Mouse (Mus musculus) stomach, embryonic 15.5 days (tissue): ENCODE data around the gene Fbf1. TPM values are rescaled to one million over a fixed set of nuclear protein-coding genes. Genes with fewer than 3 reads are reported as not detected.

Experiments
- ATAC-seq: fragments of 200-750 bp; cut with Nextera tagmentation; 2 replicates; pipeline ENCODE4 v1.8.0; 2017; ENCODE audit warnings: low read depth, moderate number of reproducible peaks, moderate TSS enrichment; ENCODE audit not compliant: insufficient read depth, low FRiP score
- H3K27ac ChIP-seq: fragments of 300-500 bp; sonication (generic); 2 replicates; pipeline ENCODE4 v1.5.1; 2015; ENCODE audit warnings: mild to moderate bottlenecking, inconsistent platforms
- H3K27me3 ChIP-seq: fragments of 300-500 bp; sonication (generic); replicated peaks from 2 replicates; pipeline ENCODE4 v1.6.1; 2015; ENCODE audit warnings: inconsistent platforms
- H3K36me3 ChIP-seq: fragments of 300-500 bp; sonication (generic); 2 replicates; pipeline ENCODE4 v1.6.1; 2015; ENCODE audit warnings: inconsistent platforms
- H3K4me1 ChIP-seq: fragments of 300-500 bp; sonication (generic); 2 replicates; pipeline ENCODE4 v1.6.1; 2015; ENCODE audit warnings: inconsistent platforms
- H3K4me2 ChIP-seq: fragments of 300-500 bp; sonication (generic); 2 replicates; pipeline ENCODE4 v1.6.1; 2015; ENCODE audit warnings: mild to moderate bottlenecking, inconsistent platforms
- H3K4me3 ChIP-seq: fragments of 300-500 bp; sonication (generic); replicated peaks from 2 replicates; pipeline ENCODE4 v1.5.1; 2015; ENCODE audit warnings: inconsistent platforms
- H3K9ac ChIP-seq: fragments of 300-500 bp; sonication (generic); 2 replicates; pipeline ENCODE4 v1.6.1; 2015; ENCODE audit warnings: inconsistent platforms
- H3K9me3 ChIP-seq: fragments of 300-500 bp; sonication (generic); 2 replicates; pipeline ENCODE4 v1.6.1; 2016; ENCODE audit warnings: inconsistent platforms
- WGBS: fragments of 180-500 bp; shearing (Covaris S2); methylation state at CpG from one replicate; pipeline ENCODE4 v1.1.7; 2015; 5-methylcytosine and 5-hydroxymethylcytosine counted together
- polyA plus RNA-seq: library from polyadenylated mRNA; unstranded; fragments of >200 nt; fragmentation: Nextera tagmentation; extraction: Ambion mirVana; gene quantifications from 2 replicates; pipeline ENCODE4 v1.2.1, GENCODE M21; 2015

Gene Fbf1
- polyA plus RNA-seq, 1 experiment from 2014 or later, result 26.8 TPM

DNA sequence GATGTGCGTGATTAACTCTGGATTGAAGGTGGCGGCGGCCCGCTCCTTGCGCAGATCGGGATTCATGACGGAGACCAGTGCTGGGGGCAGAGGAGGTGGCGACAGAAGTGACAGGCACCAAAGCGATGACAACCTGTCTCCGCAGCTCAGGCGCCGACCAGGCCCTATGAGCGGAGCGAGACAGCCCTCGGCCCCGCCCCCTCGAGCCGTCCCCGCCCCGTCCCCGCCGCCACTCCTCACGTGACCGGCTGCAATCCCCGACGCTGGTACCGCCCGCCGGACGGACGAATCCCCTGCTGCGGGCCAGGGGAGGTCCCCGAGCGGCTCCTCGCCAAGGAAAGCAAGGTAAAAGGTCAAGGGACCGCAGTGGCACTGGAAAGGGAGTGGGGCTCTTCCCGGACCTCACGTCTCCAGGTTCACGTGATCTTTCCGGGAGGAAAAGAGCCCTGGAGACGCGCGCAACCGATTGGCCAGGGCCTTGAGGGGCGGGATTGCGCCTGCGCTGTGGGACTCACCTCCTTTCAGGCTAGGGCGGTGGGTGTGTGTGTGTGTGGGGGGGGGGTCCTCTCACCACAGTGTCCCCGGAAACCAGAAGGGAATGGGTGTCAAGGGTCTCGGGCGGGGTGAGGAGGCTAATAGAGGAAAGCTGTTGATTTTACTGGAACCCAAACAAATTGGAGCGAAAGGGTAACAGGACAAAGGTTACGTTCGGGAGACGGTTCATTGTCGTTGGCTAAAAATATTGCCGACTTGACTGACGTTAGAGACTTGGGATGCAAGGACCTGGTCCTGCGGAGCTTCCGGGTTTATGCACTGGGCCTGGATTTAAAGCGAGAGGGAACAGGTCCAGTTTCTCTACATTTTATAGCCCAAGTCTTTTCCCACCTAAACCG lies 30.9 kb upstream of the Fbf1 start, which contains the start of the genes Ten1 and Acox1:
Gene Ten1, plus strand, starts transcription at position 217 of the 893 bp plus-strand sequence.
Gene Acox1, minus strand, starts transcription at position 407 of the 893 bp plus-strand sequence.
- under 1% methylated on average over 62 of the region's 62 CpGs for WGBS
- H3K4me3 ChIP-seq, result peak within 1 kb of the TSS; percentile 65
- peaks cover 3% of the 10 kb centered on the region; the same call in 1 of the 2 replicates for H3K4me1 ChIP-seq
- H3K4me2 ChIP-seq, result peak within 1 kb of the TSS; percentile 67
- no peaks in the 10 kb centered on the region for H3K27me3 ChIP-seq
- peak within 1 kb of the TSS; percentile 73 for H3K9ac ChIP-seq
- H3K36me3 ChIP-seq, result peaks cover 6% of the 10 kb centered on the region; the same call in 1 of the 2 replicates
- H3K27ac ChIP-seq, result peak within 1 kb of the TSS; percentile 94
- H3K9me3 ChIP-seq, result no peaks in the 10 kb centered on the region
- ATAC-seq, result peak; percentile 97

DNA sequence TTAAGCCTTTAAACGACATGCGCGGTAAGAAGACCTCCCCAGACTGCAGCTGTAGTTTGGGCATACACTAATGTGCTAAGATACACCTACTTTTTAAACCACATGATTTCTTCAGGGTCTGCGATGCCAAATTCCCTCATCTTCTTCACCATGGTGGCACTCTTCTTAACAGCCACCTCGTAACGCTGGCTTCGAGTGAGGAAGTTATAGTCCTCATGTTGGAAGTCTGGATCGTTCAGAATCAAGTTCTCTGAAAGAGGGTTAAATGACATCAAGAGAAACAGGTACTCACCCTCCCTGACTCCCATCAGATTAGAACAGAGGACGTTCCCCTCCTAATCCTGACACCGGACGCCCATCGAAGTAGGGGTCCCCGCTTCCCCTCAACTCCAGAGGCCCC lies 30.2 kb upstream of the Fbf1 start:
- 20% methylated on average over 13 of the region's 13 CpGs for WGBS
- H3K9me3 ChIP-seq, result no peaks in the 10 kb centered on the region
- H3K36me3 ChIP-seq, result peaks cover 6% of the 10 kb centered on the region; the same call in 1 of the 2 replicates
- H3K27ac ChIP-seq, result peak overlapping the region; percentile 94
- peak overlapping the region; percentile 73 for H3K9ac ChIP-seq
- H3K27me3 ChIP-seq, result no peaks in the 10 kb centered on the region
- peaks cover 3% of the 10 kb centered on the region; the same call in 1 of the 2 replicates for H3K4me1 ChIP-seq
- no peak for ATAC-seq
- H3K4me2 ChIP-seq, result peak overlapping the region; percentile 67
- peak overlapping the region; percentile 65 for H3K4me3 ChIP-seq

DNA sequence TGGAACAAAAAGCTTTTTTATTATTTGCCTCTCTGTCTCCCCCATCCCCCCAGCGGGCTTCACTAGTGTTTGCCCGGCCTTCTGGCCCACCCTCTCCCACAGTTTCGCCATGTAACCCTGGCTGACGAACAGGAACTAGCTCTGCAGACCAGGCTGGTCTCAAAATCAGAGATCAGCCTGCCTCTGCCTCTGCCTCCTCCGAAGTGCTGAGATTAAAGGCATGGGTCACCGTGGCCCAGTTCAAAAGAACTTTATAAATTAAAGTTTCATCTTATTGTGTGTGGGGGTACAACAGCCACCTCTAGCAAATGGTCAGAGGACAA lies 29.6 kb upstream of the Fbf1 start:
- Histone ChIP-seq H3K4me1 (peaks cover 3% of the 10 kb centered on the region; the same call in 1 of the 2 replicates), H3K4me3 (0 out of 2 replicates have a peak overlapping the region, but pooled peaks have one; percentile 12), H3K36me3 (peaks cover 6% of the 10 kb centered on the region; the same call in 1 of the 2 replicates), H3K9ac (no peak overlapping the region), H3K4me2 (peak overlapping the region; percentile 67; the same call in 1 of the 2 replicates), H3K27me3 (no peaks in the 10 kb centered on the region), H3K9me3 (no peaks in the 10 kb centered on the region), H3K27ac (no peak overlapping the region)
- ATAC-seq, result no peak
- WGBS, result 84% methylated on average over 6 of the region's 6 CpGs

DNA sequence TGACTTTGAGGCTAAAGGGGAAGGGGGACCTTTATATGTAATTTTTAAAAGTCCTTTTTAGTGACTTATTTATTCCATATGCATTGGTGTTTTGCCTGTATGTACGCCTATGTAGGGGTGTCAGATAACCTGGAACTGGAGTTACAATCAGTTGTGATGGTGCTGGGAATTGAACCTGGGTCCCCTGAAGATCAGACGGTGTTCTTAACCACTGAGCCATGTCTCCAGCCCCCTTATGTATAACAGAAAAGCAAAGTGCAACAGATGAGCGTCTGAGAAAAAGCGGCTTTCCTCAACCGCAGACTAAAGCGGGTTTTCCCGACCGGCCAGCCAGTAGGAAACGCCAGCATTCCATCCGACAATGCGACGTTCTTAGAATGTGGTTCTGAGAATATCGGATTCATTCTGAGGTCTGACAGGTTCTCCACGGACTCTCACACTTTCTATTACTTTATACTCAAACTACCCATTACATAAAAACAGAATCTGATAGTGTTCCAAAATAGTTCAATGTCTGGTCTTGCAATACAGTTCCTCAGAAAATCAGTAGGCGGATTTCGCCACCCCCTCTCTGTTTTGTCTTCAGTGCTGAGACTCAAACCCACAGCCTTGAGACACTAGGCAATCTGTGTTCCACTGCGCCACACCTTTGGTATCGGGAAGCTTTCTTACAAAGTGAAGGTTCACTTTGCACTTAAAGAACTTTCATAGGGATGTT lies 29.1 kb upstream of the Fbf1 start:
- H3K4me2 ChIP-seq, result peak overlapping the region; percentile 67; the same call in 1 of the 2 replicates
- WGBS, result 95% methylated on average over 18 of the region's 18 CpGs
- ATAC-seq, result no peak
- H3K9me3 ChIP-seq, result no peaks in the 10 kb centered on the region
- peaks cover 3% of the 10 kb centered on the region; the same call in 1 of the 2 replicates for H3K4me1 ChIP-seq
- peaks cover 6% of the 10 kb centered on the region; the same call in 1 of the 2 replicates for H3K36me3 ChIP-seq
- no peak overlapping the region for H3K9ac ChIP-seq
- no peaks in the 10 kb centered on the region for H3K27me3 ChIP-seq
- no peak overlapping the region for H3K27ac ChIP-seq
- H3K4me3 ChIP-seq, result no peak overlapping the region

DNA sequence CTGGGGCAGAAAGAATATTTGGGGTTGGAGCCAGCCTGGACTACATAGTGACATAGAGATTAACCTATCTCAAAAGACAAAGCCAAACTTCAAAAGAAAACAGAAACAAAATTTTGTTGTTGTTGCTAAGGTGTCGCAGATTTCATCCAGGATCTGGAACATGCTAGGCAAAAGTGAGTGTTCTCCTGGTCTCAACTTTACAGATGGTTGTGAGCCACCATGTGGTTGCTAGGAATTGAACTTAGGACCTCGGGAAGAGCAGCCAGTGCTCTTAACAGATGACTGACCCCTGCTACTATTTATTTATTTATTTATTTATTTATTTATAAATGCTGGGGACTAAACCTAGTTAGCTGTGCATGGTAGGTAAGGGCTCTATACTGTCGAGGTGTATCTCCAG lies 28.4 kb upstream of the Fbf1 start:
- peaks cover 3% of the 10 kb centered on the region; the same call in 1 of the 2 replicates for H3K4me1 ChIP-seq
- no peak overlapping the region for H3K27ac ChIP-seq
- no peaks in the 10 kb centered on the region for H3K9me3 ChIP-seq
- H3K27me3 ChIP-seq, result no peaks in the 10 kb centered on the region
- H3K4me3 ChIP-seq, result no peak overlapping the region
- WGBS, result 85% methylated on average over 3 of the region's 3 CpGs
- peaks cover 6% of the 10 kb centered on the region; the same call in 1 of the 2 replicates for H3K36me3 ChIP-seq
- no peak overlapping the region for H3K4me2 ChIP-seq
- H3K9ac ChIP-seq, result no peak overlapping the region
- no peak for ATAC-seq

DNA sequence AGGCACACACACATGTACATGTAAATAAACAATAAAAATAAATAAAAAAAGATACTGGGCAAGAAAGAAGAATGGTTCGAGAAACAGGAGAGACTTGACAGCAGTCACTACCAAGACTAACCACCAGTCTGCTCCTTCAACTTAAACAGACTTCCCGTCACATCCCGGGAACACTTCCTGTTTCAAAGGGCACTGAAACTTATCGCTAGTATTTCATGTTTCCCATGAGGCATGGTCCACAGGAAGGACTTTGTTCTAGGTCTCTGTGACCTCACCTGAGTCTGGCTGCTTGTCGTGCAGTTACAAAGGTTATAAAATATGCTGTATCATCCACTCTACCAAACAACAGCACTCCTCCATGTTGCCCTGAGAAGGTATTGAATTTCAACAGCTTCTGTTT lies 27.3 kb upstream of the Fbf1 start:
- H3K9ac ChIP-seq, result no peak overlapping the region
- no peaks in the 10 kb centered on the region for H3K9me3 ChIP-seq
- no peak overlapping the region for H3K4me3 ChIP-seq
- WGBS, result 60% methylated on average over 5 of the region's 5 CpGs
- H3K4me1 ChIP-seq, result peaks cover 3% of the 10 kb centered on the region; the same call in 1 of the 2 replicates
- ATAC-seq, result no peak
- H3K27ac ChIP-seq, result peak overlapping the region; percentile 23; the same call in 1 of the 2 replicates
- no peaks in the 10 kb centered on the region for H3K27me3 ChIP-seq
- peaks cover 10% of the 10 kb centered on the region; the same call in 1 of the 2 replicates for H3K36me3 ChIP-seq
- 0 out of 2 replicates have a peak overlapping the region, but pooled peaks have one; percentile 19 for H3K4me2 ChIP-seq

DNA sequence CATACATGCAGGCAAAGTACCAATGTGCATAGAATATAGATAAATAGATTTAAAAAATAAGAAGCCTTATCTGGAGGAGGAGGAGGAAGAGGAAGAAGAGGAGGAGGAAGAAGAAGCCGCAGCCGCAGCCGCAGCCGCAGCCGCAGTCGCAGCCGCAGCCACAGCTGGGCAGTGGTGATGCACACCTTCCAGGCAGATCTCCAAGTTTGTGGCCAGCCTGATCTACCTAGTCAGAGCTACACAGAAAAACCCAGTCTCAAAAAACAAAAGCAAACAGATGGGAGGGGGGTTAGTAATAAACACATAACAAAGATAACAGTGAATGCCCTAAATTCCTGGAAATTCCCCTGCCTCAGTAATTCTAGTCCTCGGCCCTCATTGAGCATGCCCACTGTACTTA lies 26.7 kb upstream of the Fbf1 start:
- no peak overlapping the region for H3K9ac ChIP-seq
- H3K4me3 ChIP-seq, result no peak overlapping the region
- no peak overlapping the region for H3K27ac ChIP-seq
- 85% methylated on average over 8 of the region's 8 CpGs for WGBS
- peaks cover 10% of the 10 kb centered on the region; the same call in 1 of the 2 replicates for H3K36me3 ChIP-seq
- no peaks in the 10 kb centered on the region for H3K9me3 ChIP-seq
- peaks cover 3% of the 10 kb centered on the region; the same call in 1 of the 2 replicates for H3K4me1 ChIP-seq
- no peak for ATAC-seq
- H3K27me3 ChIP-seq, result no peaks in the 10 kb centered on the region
- 0 out of 2 replicates have a peak overlapping the region, but pooled peaks have one; percentile 19 for H3K4me2 ChIP-seq

DNA sequence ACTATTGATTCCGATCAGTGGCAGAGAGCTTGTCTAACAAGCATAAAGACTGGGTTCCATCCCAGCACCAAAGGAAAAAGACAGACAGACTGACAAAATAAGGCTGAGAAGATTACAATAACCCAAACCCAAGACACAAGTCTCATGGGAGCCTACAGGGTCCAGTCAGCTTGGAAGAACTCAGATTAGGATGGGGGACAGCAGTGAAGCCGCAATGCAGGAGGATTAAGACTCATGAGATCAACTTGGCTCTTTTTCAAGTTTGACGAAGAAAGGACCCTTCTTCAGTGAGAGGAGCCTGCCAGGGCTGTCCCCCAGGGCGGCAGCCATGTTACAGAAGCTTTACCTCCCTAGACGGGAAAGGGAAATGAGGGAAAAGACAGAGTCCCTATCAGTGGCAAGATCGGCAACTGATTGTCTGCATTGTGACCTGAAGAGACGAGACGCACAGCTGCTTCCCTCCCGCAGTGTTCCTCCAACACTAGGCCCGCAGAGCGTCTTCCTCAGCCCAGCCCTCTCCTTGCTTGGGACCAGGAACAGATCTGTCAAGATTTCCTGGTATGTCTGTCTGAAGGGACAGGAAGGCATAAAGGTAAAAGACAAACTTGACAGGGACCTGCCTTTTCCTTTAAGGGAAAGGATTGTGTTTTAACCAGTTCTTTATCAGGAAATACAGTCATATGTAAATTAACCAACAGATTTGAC lies 19.4 kb upstream of the Fbf1 start:
- no peaks in the 10 kb centered on the region for H3K4me1 ChIP-seq
- H3K27me3 ChIP-seq, result no peaks in the 10 kb centered on the region
- H3K4me2 ChIP-seq, result no peak overlapping the region
- no peaks in the 10 kb centered on the region for H3K9me3 ChIP-seq
- peaks cover 15% of the 10 kb centered on the region; the same call in 1 of the 2 replicates for H3K36me3 ChIP-seq
- H3K9ac ChIP-seq, result no peak overlapping the region
- H3K4me3 ChIP-seq, result no peak overlapping the region
- no peak for ATAC-seq
- H3K27ac ChIP-seq, result no peak overlapping the region
- WGBS, result 62% methylated on average over 11 of the region's 11 CpGs

DNA sequence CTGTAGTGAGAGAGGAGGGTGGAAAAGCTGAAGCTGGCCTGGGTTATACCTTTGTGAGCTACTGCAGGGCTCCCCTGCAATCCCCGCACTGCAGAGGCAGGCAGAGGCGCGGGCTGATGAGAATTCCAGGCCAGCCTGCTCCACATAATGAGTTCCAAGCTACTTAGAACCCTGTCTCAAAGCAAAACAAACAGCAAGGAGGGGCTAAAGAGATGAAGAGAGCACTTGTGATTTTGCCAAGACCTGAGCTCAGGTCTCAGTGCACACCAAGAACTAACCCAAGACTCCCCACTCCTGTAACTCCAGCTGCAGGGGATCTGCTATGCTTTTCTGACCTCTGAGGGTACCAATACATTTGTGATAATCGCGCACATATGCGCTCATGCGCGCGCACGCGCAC lies 18.4 kb upstream of the Fbf1 start:
- Histone ChIP-seq H3K4me2 (no peak overlapping the region), H3K9me3 (no peaks in the 10 kb centered on the region), H3K4me3 (no peak overlapping the region), H3K27ac (no peak overlapping the region), H3K27me3 (no peaks in the 10 kb centered on the region), H3K4me1 (no peaks in the 10 kb centered on the region), H3K36me3 (peaks cover 15% of the 10 kb centered on the region; the same call in 1 of the 2 replicates), H3K9ac (no peak overlapping the region)
- WGBS, result 90% methylated on average over 11 of the region's 11 CpGs
- no peak for ATAC-seq

DNA sequence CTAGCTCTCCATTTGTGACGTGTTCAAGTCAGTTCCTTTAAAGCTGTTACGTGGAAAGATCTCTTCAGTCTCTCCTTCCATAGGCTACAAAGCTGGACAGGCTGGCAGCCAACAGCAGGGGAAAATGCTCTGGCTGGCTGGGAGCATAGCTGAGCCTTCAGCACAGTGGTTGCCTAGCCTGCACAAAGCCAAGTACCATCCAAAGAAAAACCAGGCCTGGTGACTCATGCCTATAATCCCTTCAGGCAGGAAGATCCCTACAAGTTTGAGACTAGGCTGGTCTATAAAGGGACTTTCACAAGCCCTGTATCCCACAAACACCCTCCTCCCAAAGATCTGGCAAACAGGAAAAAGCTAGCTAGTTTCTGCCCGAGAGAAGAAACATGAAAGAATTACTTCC lies 17.9 kb upstream of the Fbf1 start:
- Histone ChIP-seq H3K4me1 (no peaks in the 10 kb centered on the region), H3K27ac (no peak overlapping the region), H3K36me3 (peaks cover 12% of the 10 kb centered on the region; the same call in 1 of the 2 replicates), H3K9ac (no peak overlapping the region), H3K27me3 (no peaks in the 10 kb centered on the region), H3K4me3 (no peak overlapping the region), H3K9me3 (no peaks in the 10 kb centered on the region), H3K4me2 (no peak overlapping the region)
- ATAC-seq, result no peak
- 80% methylated on average over 3 of the region's 3 CpGs for WGBS

DNA sequence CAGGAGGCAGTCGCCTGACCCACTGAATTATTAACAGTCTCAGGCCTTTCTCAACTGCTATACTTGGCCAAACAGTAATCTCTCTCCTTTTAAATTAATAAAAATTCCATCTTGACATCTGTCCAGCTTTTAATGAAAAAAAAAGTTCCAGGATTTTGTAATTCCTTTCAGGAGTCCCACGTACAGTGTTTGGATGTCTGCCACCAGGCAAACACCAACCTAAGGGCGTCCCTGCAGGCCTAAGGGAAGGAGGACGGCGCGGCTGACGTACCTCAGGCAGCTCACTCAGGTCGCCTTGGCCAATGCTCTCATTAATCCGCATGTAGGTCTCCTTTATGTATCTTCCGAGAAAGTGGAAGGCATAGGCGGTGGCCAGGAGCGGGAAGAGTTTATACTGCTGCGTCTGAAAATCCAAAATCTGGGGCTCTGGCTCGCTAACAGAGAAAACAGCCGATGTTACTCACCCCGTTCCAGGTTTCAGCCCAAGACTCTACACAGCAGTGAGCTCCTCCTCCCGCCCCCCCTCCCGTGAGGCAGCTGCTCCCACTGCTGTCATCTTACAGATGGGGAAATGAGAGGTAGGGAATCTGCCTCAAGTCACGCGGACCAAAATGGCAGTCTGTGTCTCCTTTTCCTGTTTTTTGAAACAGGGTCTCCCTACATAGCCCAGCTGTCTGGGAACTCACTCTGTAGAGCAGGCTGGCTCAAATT lies 10.6 kb upstream of the Fbf1 start:
- no peak overlapping the region for H3K4me2 ChIP-seq
- H3K4me1 ChIP-seq, result no peaks in the 10 kb centered on the region
- H3K27me3 ChIP-seq, result no peaks in the 10 kb centered on the region
- no peak overlapping the region for H3K27ac ChIP-seq
- H3K9ac ChIP-seq, result no peak overlapping the region
- ATAC-seq, result no peak
- no peak overlapping the region for H3K4me3 ChIP-seq
- H3K9me3 ChIP-seq, result no peaks in the 10 kb centered on the region
- H3K36me3 ChIP-seq, result peaks cover 36% of the 10 kb centered on the region
- 84% methylated on average over 20 of the region's 20 CpGs for WGBS
